Mouse (Mus musculus): ENCODE results near the gene Grm8. TPM values are rescaled to one million over a fixed set of nuclear protein-coding genes. Genes with fewer than 3 reads are reported as not detected.
A peak's percentile ranks its signal among the peaks of the same experiment; 100 is the strongest.

The Grm8 gene
- total and polyA plus RNA-seq, 2 experiments = under 0.01 TPM; not detected in 1

DNA sequence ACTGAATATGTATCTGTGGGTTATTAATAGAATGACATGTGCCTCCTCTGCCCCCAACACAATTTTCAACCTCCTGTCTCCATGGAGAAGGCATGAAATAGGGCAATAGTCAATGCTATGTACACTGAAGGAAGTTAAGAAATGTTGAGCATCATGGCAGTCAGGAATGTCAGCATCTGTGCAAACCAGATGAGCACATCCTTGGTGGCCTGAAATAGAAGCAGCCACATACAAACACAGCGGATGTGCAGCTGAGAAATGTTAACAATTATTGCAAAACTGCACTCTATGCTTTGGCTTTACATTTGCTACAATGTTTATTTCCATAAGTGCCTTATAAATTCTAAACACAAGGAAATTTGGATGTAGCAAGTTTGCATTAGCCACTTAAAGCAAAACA, 819.0 kb downstream of the Grm8 start:
- no peak for DNase-seq (ENCODE audit: extremely low read depth, low read depth, low spot score)
- no peak overlapping the region for H3K27ac ChIP-seq (replicated peaks; ENCODE audit: insufficient read depth, low read depth, low read length)
- H3K36me3 ChIP-seq (ENCODE audit: control insufficient read depth, insufficient read depth, low read length) = no peaks in the 10 kb centered on the region
- TF ChIP-seq POLR2A (IDR thresholded peaks at IDR 0.05; ENCODE audit: extremely low read depth, insufficient read depth, low read length) (no peak), CTCF (IDR thresholded peaks at IDR 0.05; ENCODE audit: low read depth, low read length) (no peak)
- H3K4me1 ChIP-seq (ENCODE audit: control insufficient read depth, insufficient read depth, low read length) = no peaks in the 10 kb centered on the region
- no peaks in the 10 kb centered on the region for H3K27me3 ChIP-seq (ENCODE audit: control insufficient read depth, insufficient read depth, low read length)
- H3K79me2 ChIP-seq (ENCODE audit: control insufficient read depth, insufficient read depth, low read length) = no peaks in the 10 kb centered on the region
- WGBS = 72% methylated on average over 1 of the region's 1 CpGs
- H3K9ac ChIP-seq (ENCODE audit: low read depth, low read length) = no peak overlapping the region
- H3K4me3 ChIP-seq (ENCODE audit: insufficient read depth, low read depth, low read length) = no peak overlapping the region

DNA sequence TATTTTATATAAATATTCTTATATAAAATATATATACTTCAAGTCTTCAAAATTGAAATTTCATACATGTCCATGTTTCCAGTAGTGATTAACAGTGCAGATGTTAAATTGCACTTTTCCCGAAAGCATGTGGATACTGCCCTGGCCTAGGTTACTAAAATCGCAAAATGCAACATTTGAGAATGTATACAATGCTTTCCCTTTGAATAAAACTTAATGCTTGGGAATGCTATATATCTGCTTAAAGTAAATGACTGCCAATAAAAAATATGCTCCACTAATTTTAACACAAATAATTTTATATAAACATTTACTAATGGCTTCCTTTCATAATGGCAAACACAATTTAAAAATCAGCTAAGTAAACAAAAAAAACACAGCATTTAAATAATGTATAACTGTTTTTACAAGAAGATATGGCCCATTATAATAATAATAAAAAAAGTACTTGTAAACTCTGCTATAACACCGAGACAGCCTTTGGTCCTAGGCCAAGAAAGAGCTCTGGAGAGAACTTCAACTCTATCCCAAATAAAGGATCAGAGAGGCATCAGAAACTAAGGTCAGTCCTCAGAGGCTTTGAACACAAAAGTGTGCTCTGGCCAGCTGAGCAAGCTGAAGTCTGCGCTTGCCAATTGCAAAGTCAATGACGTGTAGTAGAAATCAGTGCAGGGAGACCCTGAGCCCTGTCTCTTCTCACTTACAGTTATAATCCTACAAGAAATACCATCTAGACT, 820.5 kb downstream of the Grm8 start:
- TF ChIP-seq CTCF (IDR thresholded peaks at IDR 0.05; ENCODE audit: low read depth, low read length) = no peak
- TF ChIP-seq POLR2A (IDR thresholded peaks at IDR 0.05; ENCODE audit: extremely low read depth, insufficient read depth, low read length) = no peak
- no peak overlapping the region for H3K9ac ChIP-seq (ENCODE audit: low read depth, low read length)
- no peak overlapping the region for H3K4me3 ChIP-seq (ENCODE audit: insufficient read depth, low read depth, low read length)
- no peaks in the 10 kb centered on the region for H3K27me3 ChIP-seq (ENCODE audit: control insufficient read depth, insufficient read depth, low read length)
- no peak for DNase-seq (ENCODE audit: extremely low read depth, low read depth, low spot score)
- H3K36me3 ChIP-seq (ENCODE audit: control insufficient read depth, insufficient read depth, low read length) = no peaks in the 10 kb centered on the region
- 85% methylated on average over 5 of the region's 5 CpGs for WGBS
- H3K79me2 ChIP-seq (ENCODE audit: control insufficient read depth, insufficient read depth, low read length) = no peaks in the 10 kb centered on the region
- H3K27ac ChIP-seq (replicated peaks; ENCODE audit: insufficient read depth, low read depth, low read length) = no peak overlapping the region
- no peaks in the 10 kb centered on the region for H3K4me1 ChIP-seq (ENCODE audit: control insufficient read depth, insufficient read depth, low read length)

DNA sequence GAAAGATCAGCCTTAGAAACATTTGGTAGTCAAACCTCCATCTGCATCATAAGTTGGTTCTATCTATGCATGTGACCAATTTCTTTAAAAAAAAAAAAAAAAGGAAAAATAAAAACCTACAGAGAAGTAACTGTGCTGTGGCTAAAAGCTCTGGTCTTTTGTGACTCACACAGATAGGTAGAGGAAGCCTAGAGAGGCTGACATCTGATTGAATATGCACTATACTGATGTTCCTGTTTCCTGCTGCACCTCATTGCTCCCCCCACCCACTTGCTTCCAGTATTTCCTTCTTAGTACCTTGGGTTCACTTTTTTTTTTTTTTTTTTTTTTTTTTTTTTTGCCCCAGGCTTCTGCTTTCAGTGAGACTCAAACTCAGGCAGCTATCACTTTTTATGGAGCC, 824.6 kb downstream of the Grm8 start:
- Histone ChIP-seq H3K36me3 (ENCODE audit: control insufficient read depth, insufficient read depth, low read length) (no peaks in the 10 kb centered on the region), H3K27ac (replicated peaks; ENCODE audit: insufficient read depth, low read depth, low read length) (no peak overlapping the region), H3K4me1 (ENCODE audit: control insufficient read depth, insufficient read depth, low read length) (no peaks in the 10 kb centered on the region), H3K27me3 (ENCODE audit: control insufficient read depth, insufficient read depth, low read length) (no peaks in the 10 kb centered on the region), H3K9ac (ENCODE audit: low read depth, low read length) (no peak overlapping the region), H3K79me2 (ENCODE audit: control insufficient read depth, insufficient read depth, low read length) (no peaks in the 10 kb centered on the region), H3K4me3 (ENCODE audit: insufficient read depth, low read depth, low read length) (no peak overlapping the region)
- TF ChIP-seq CTCF (IDR thresholded peaks at IDR 0.05; ENCODE audit: low read depth, low read length) = no peak
- TF ChIP-seq POLR2A (IDR thresholded peaks at IDR 0.05; ENCODE audit: extremely low read depth, insufficient read depth, low read length) = no peak
- no peak for DNase-seq (ENCODE audit: extremely low read depth, low read depth, low spot score)

DNA sequence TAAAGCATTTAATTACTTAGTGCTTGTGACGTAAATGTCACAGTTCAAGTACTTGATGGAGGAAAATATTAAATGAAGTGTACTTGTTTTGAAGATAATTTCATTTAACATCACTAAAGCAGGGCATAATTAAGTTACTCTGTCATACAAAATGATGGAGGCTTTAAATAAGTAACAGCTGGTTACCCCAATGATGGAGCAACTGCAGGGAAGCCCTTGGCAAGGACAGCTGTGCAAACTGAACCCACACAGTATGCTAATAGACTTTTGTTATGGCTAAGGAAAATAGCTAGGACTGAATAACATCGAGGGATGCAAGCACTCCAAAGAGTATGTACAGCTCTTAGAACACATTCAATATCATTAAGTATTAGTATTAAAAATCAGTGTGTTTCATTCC, 829.6 kb downstream of the Grm8 start:
- Histone ChIP-seq H3K4me1 (ENCODE audit: control insufficient read depth, insufficient read depth, low read length) (no peaks in the 10 kb centered on the region), H3K9ac (ENCODE audit: low read depth, low read length) (no peak overlapping the region), H3K27me3 (ENCODE audit: control insufficient read depth, insufficient read depth, low read length) (no peaks in the 10 kb centered on the region), H3K4me3 (ENCODE audit: insufficient read depth, low read depth, low read length) (no peak overlapping the region), H3K27ac (replicated peaks; ENCODE audit: insufficient read depth, low read depth, low read length) (no peak overlapping the region), H3K79me2 (ENCODE audit: control insufficient read depth, insufficient read depth, low read length) (no peaks in the 10 kb centered on the region), H3K36me3 (ENCODE audit: control insufficient read depth, insufficient read depth, low read length) (no peaks in the 10 kb centered on the region)
- TF ChIP-seq CTCF (IDR thresholded peaks at IDR 0.05; ENCODE audit: low read depth, low read length) = no peak
- TF ChIP-seq POLR2A (IDR thresholded peaks at IDR 0.05; ENCODE audit: extremely low read depth, insufficient read depth, low read length) = no peak
- 69% methylated on average over 2 of the region's 2 CpGs for WGBS
- DNase-seq (ENCODE audit: extremely low read depth, low read depth, low spot score) = no peak

DNA sequence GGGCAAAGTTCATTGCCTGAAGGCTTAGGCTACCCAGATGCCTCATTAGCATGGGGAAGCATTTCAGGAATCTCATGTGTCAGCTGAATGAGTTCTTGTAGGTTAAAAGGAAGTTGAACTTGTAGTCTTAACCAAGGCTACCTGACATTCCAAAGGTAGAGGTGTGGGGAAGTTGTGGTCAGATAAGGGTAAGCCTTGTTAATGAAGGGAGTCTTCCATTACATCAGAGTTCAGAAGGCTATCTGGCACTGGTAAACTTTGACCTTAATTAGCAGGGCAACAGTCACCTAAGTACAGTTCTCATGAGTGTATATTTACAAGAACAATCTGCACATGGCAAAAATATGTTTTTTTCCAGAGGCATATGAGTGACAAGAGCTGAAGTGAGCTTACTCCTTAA, 870.0 kb downstream of the Grm8 start:
- no peaks in the 10 kb centered on the region for H3K4me1 ChIP-seq (ENCODE audit: control insufficient read depth, insufficient read depth, low read length)
- no peaks in the 10 kb centered on the region for H3K79me2 ChIP-seq (ENCODE audit: control insufficient read depth, insufficient read depth, low read length)
- H3K9ac ChIP-seq (ENCODE audit: low read depth, low read length) = no peak overlapping the region
- DNase-seq (ENCODE audit: extremely low read depth, low read depth, low spot score) = peak; percentile 13
- no peaks in the 10 kb centered on the region for H3K27me3 ChIP-seq (ENCODE audit: control insufficient read depth, insufficient read depth, low read length)
- H3K36me3 ChIP-seq (ENCODE audit: control insufficient read depth, insufficient read depth, low read length) = no peaks in the 10 kb centered on the region
- H3K4me3 ChIP-seq (ENCODE audit: insufficient read depth, low read depth, low read length) = no peak overlapping the region
- TF ChIP-seq CTCF (IDR thresholded peaks at IDR 0.05; ENCODE audit: low read depth, low read length) (no peak), POLR2A (IDR thresholded peaks at IDR 0.05; ENCODE audit: extremely low read depth, insufficient read depth, low read length) (no peak)
- H3K27ac ChIP-seq (replicated peaks; ENCODE audit: insufficient read depth, low read depth, low read length) = no peak overlapping the region

DNA sequence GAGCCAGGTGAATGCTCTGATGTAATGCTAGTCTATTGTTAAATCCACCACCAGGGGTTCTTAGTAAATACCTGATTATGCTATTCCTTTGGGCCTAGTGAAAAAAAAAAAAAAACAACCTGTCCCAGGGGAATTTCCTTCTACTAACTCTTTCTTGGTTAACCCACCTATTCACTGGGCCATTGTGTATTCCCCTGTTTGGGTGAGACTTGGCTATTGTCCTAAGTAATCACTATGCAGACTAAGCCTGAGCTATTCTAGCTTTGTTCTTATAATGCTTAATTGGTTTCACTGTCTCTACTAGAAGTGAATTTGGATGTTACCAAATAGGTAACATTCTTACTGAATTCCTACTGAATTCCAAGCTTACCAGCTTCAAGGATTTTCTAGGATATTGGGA, 872.4 kb downstream of the Grm8 start:
- Histone ChIP-seq H3K79me2 (ENCODE audit: control insufficient read depth, insufficient read depth, low read length) (no peaks in the 10 kb centered on the region), H3K36me3 (ENCODE audit: control insufficient read depth, insufficient read depth, low read length) (no peaks in the 10 kb centered on the region), H3K4me1 (ENCODE audit: control insufficient read depth, insufficient read depth, low read length) (no peaks in the 10 kb centered on the region), H3K27me3 (ENCODE audit: control insufficient read depth, insufficient read depth, low read length) (no peaks in the 10 kb centered on the region), H3K4me3 (ENCODE audit: insufficient read depth, low read depth, low read length) (no peak overlapping the region), H3K9ac (ENCODE audit: low read depth, low read length) (no peak overlapping the region), H3K27ac (replicated peaks; ENCODE audit: insufficient read depth, low read depth, low read length) (no peak overlapping the region)
- DNase-seq (ENCODE audit: extremely low read depth, low read depth, low spot score) = no peak
- TF ChIP-seq CTCF (IDR thresholded peaks at IDR 0.05; ENCODE audit: low read depth, low read length) = no peak
- no peak for TF ChIP-seq POLR2A (IDR thresholded peaks at IDR 0.05; ENCODE audit: extremely low read depth, insufficient read depth, low read length)

All from liver, adult 2 months (tissue).